Mouse (Mus musculus) neural tube, embryonic 11.5 days (tissue): ENCODE data around the gene Smim20. TPM values are rescaled to one million over a fixed set of nuclear protein-coding genes. Genes with fewer than 3 reads are reported as not detected.

Experiments
- ATAC-seq: fragments of 200-750 bp; cut with Nextera tagmentation; 2 replicates; pipeline ENCODE4 v1.8.0; 2017; ENCODE audit warnings: moderate number of reproducible peaks, mild to moderate bottlenecking, moderate TSS enrichment, moderate library complexity; ENCODE audit not compliant: insufficient read depth, low FRiP score, low TSS enrichment
- DNase-seq: peaks from one replicate; pipeline ENCODE4 v3.0.0-alpha.2; 2015; ENCODE audit warnings: low spot score
- H3K27ac ChIP-seq: fragments of 300-500 bp; sonication (generic); 2 replicates; pipeline ENCODE4 v1.5.1; 2014; ENCODE audit warnings: low read depth, mild to moderate bottlenecking, low read length
- H3K27me3 ChIP-seq: fragments of 300-500 bp; sonication (generic); 2 replicates; pipeline ENCODE4 v1.6.1; 2014; ENCODE audit warnings: mild to moderate bottlenecking, low read length, mixed read lengths; ENCODE audit not compliant: control insufficient read depth, insufficient read depth
- H3K36me3 ChIP-seq: fragments of 300-500 bp; sonication (generic); 2 replicates; pipeline ENCODE4 v1.6.1; 2014; ENCODE audit warnings: mild to moderate bottlenecking, low read length, moderate library complexity, mixed read lengths; ENCODE audit not compliant: control insufficient read depth, insufficient read depth
- H3K4me1 ChIP-seq: fragments of 300-500 bp; sonication (generic); 2 replicates; pipeline ENCODE4 v1.6.1; 2014; ENCODE audit warnings: low read length, mixed read lengths; ENCODE audit not compliant: control insufficient read depth, insufficient read depth
- H3K4me2 ChIP-seq: fragments of 300-500 bp; sonication (generic); 2 replicates; pipeline ENCODE4 v1.6.1; 2014; ENCODE audit warnings: low read depth, mild to moderate bottlenecking, moderate library complexity
- H3K4me3 ChIP-seq: fragments of 300-500 bp; sonication (generic); 2 replicates; pipeline ENCODE4 v1.5.1; 2014; ENCODE audit warnings: low read depth, low read length
- H3K9ac ChIP-seq: fragments of 300-500 bp; sonication (generic); 2 replicates; pipeline ENCODE4 v1.6.1; 2014; ENCODE audit warnings: mild to moderate bottlenecking, low read length
- H3K9me3 ChIP-seq: fragments of 300-500 bp; sonication (generic); 2 replicates; pipeline ENCODE4 v1.6.1; 2016; ENCODE audit warnings: low read length; ENCODE audit not compliant: control insufficient read depth
- whole genome bisulfite sequencing: fragments of 180-500 bp; shearing (Covaris S2); extraction: QIAGEN DNeasy Blood & Tissue Kit; methylation state at CpG from one replicate; pipeline ENCODE4 v1.1.7; 2014; 5-methylcytosine and 5-hydroxymethylcytosine counted together
- polyA plus RNA-seq: library from polyadenylated mRNA; unstranded; fragments of >200 nt; fragmentation: Nextera tagmentation; extraction: Ambion mirVana; gene quantifications from 2 replicates; pipeline ENCODE4 v1.2.1, GENCODE M21; 2014

The Smim20 gene
- polyA plus RNA-seq, 1 experiment from 2014 or later = 59.5 TPM

DNA sequence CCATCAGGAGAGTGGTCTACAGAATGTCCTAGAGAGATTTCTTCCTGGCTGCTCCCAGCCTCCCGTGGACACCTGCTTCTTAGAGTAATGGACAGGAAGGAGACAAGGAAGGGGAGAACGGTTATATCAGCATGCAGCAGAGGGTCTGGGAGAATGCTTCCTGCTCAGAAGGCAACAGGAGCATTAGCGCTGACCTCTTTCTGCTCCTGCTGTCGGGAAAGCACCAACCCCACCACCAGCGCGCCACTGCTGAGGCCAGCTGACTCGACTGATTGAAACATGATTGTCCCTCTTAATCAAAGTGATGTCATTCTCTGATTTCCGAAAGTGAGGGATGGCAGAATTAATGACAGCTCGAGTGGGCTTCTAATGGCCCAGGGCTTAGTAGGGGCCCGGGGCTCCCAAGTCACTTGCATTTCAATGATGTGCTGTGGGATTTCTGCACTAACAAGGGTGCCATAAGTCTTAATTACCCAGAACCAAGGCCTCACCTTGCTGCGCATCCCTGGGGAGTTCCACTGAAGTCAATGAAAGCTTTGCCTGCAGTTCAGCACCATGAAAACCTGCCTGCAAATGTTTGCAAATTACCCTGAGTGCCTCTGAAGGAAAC is 26.9 kb upstream of the Smim20 start:
- H3K4me3 ChIP-seq = no peak overlapping the region
- 26% methylated on average over 11 of the region's 11 CpGs for WGBS
- ATAC-seq = peak; percentile 60; the same call in 1 of the 2 replicates

DNA sequence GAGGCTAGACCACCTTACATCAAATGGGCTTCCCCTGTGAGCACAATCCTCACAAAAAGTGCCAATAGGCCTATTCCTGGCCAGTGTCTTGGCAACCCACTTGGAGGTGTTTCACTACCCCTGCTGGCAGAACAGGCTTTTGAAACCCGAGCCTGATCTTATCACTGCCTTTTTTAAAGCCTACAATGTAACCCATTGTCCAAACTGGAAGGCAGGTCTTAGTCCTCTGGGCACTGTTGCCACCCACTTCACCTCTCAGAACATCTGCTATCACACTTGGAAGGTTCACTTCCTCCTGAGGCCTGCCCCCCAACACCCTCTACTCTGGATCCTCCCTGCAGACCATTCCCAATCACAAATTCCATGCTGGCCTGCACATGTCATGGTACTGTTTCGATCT is 25.8 kb upstream of the Smim20 start:
- 46% methylated on average over 2 of the region's 2 CpGs for WGBS
- no peak for DNase-seq
- Histone ChIP-seq H3K4me1 (0 out of 2 replicates have a peak, but pooled peaks cover 2% of the 10 kb centered on the region), H3K9me3 (no peaks in the 10 kb centered on the region), H3K4me2 (no peak overlapping the region), H3K27me3 (no peaks in the 10 kb centered on the region), H3K4me3 (no peak overlapping the region), H3K36me3 (no peaks in the 10 kb centered on the region), H3K27ac (no peak overlapping the region), H3K9ac (no peak overlapping the region)
- no peak for ATAC-seq

More for the DNA sequence above, 26.9 kb upstream of the Smim20 start:
- Histone ChIP-seq H3K27ac (no peak overlapping the region), H3K9me3 (no peaks in the 10 kb centered on the region), H3K27me3 (no peaks in the 10 kb centered on the region), H3K4me1 (0 out of 2 replicates have a peak, but pooled peaks cover 2% of the 10 kb centered on the region), H3K36me3 (no peaks in the 10 kb centered on the region), H3K9ac (no peak overlapping the region), H3K4me2 (no peak overlapping the region)
- peak; percentile 38 for DNase-seq

DNA sequence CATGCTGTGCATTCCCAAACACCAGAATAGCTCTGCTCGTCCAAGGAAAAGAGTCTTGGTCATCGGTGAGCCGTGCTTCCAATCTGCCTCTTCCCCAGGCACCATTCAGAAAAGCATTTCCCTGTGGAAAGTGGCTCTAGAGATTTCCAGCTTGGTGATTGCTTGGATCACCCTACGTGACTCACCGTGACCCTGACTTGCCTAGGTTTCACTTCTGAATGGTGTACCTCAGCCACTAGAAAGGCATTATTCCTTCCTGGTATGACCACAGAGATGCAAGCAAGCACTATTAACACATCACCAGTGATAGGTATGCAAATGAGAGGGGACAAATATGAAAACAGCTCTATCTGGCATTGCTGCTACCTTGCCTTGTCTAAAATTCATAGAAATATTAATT is 24.9 kb upstream of the Smim20 start:
- no peaks in the 10 kb centered on the region for H3K27me3 ChIP-seq
- H3K9me3 ChIP-seq = no peaks in the 10 kb centered on the region
- H3K4me1 ChIP-seq = 0 out of 2 replicates have a peak, but pooled peaks cover 2% of the 10 kb centered on the region
- no peak overlapping the region for H3K4me2 ChIP-seq
- no peak overlapping the region for H3K9ac ChIP-seq
- no peak overlapping the region for H3K27ac ChIP-seq
- WGBS = 82% methylated on average over 5 of the region's 5 CpGs
- H3K36me3 ChIP-seq = no peaks in the 10 kb centered on the region
- ATAC-seq (no peak), DNase-seq (no peak)
- H3K4me3 ChIP-seq = no peak overlapping the region

DNA sequence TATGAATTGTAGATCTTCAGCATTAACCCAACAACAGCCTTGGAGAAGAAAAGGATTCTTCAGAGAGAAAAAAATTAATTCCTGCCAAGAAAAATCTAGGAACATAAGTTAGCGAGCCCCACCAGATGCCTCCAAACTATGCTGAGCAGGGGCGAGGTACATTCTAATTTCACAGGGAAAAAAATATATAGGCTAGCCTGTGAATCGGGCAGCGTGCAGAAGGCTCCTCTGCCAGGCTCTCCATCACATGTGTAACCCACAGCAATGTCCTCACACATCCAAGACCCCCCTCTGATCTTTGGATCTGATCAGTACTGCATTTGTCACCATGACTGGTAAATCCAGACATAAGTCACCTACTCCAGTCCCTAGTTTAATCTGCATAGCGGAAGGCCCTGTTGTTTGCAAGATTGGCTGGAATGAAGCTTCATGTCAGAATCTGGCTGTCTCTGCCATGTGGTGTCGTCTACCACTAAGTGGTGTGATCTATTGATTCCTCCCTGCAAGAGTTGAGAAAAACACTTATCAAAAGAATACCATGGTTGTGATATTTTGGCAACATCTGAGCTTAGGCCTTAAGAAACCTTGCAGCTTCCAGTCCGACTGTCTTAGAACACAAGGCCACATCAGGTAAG is 23.9 kb upstream of the Smim20 start:
- ATAC-seq = no peak
- Histone ChIP-seq H3K9me3 (no peaks in the 10 kb centered on the region), H3K27me3 (no peaks in the 10 kb centered on the region), H3K36me3 (no peaks in the 10 kb centered on the region), H3K4me1 (0 out of 2 replicates have a peak, but pooled peaks cover 2% of the 10 kb centered on the region), H3K4me3 (no peak overlapping the region), H3K27ac (no peak overlapping the region), H3K9ac (no peak overlapping the region), H3K4me2 (no peak overlapping the region)
- no peak for DNase-seq
- 90% methylated on average over 7 of the region's 7 CpGs for WGBS

DNA sequence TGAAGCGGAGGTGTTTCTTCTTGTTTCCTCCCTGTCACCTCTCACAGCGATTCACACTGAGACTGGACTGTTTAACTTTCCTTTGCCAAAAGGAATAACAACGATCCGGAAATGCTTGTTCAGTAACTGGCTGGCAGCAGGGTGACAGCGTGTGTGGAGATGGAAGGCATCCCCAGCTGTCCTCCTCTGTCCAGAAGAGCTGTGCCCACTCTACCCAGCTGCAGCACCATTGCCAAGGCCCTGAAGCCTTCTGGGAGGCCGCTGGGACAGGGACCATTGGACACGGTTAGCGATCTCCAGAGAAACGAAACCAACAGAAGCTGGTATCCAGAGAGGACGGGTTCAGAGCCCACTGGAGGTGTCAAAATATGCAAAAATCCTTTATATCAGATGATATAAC is 22.9 kb upstream of the Smim20 start:
- no peaks in the 10 kb centered on the region for H3K27me3 ChIP-seq
- H3K27ac ChIP-seq = no peak overlapping the region
- H3K9me3 ChIP-seq = no peaks in the 10 kb centered on the region
- no peak for ATAC-seq
- H3K9ac ChIP-seq = no peak overlapping the region
- WGBS = 68% methylated on average over 10 of the region's 10 CpGs
- no peak overlapping the region for H3K4me3 ChIP-seq
- no peak for DNase-seq
- no peak overlapping the region for H3K4me2 ChIP-seq
- H3K4me1 ChIP-seq = 0 out of 2 replicates have a peak, but pooled peaks cover 4% of the 10 kb centered on the region
- H3K36me3 ChIP-seq = no peaks in the 10 kb centered on the region

DNA sequence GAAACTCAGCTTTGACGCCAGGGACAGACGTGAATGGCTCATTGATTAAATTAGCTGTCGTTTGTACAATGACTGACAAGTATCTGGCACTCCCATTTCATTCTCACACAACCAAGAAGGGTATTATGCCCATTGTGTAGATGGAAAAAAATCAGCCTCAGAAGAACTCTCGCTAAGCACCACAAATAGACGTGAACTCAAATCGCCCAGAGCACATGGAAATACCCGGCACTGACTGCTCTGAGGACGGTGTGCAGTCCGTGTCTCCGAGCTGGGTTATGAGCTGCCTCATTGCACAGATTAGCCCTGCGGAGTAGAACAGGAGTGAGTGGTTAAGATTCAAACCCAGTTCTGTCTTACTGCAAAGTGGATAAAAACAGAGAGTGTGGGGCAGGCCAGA is 18.4 kb upstream of the Smim20 start:
- Histone ChIP-seq H3K9ac (no peak overlapping the region), H3K27ac (no peak overlapping the region), H3K4me2 (no peak overlapping the region), H3K27me3 (no peaks in the 10 kb centered on the region), H3K4me3 (no peak overlapping the region), H3K9me3 (no peaks in the 10 kb centered on the region), H3K4me1 (0 out of 2 replicates have a peak, but pooled peaks cover 2% of the 10 kb centered on the region), H3K36me3 (no peaks in the 10 kb centered on the region)
- ATAC-seq (no peak; the same call in 1 of the 2 replicates), DNase-seq (no peak)
- 48% methylated on average over 11 of the region's 11 CpGs for WGBS

DNA sequence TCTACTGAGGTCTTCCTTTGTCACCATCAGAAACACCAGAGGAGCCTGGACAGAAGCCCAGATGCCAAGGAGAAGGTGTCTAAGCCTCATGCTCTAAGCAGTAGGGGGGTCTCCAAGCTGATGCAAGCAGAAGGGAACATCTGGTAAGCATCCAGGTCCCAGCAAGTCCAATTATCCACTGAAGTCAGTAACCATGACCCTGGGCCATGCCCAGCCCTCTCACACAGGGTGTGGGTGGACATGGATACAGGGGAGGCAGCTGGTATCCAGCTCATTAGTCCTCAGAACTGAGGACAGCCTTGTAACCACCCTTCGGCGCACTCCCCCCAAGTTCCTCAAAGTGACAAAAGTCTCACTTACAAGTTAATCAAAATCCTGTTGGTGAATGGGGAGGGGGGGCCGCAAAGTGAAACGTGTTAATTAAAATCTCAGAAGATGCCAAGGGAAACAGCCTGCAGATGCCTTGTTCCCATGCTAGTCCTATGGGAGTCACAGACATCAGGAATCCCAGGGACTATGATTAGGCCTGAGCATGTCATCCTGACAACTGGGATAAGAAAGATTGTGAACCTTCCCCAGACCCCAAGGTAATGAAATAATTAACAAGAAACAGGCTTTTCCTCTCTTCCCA is 17.3 kb upstream of the Smim20 start:
- no peak overlapping the region for H3K9ac ChIP-seq
- H3K4me1 ChIP-seq = 0 out of 2 replicates have a peak, but pooled peaks cover 2% of the 10 kb centered on the region
- no peak overlapping the region for H3K27ac ChIP-seq
- 70% methylated on average over 4 of the region's 4 CpGs for WGBS
- ATAC-seq = no peak
- DNase-seq = no peak
- H3K27me3 ChIP-seq = no peaks in the 10 kb centered on the region
- H3K4me2 ChIP-seq = no peak overlapping the region
- H3K9me3 ChIP-seq = no peaks in the 10 kb centered on the region
- no peaks in the 10 kb centered on the region for H3K36me3 ChIP-seq
- no peak overlapping the region for H3K4me3 ChIP-seq

DNA sequence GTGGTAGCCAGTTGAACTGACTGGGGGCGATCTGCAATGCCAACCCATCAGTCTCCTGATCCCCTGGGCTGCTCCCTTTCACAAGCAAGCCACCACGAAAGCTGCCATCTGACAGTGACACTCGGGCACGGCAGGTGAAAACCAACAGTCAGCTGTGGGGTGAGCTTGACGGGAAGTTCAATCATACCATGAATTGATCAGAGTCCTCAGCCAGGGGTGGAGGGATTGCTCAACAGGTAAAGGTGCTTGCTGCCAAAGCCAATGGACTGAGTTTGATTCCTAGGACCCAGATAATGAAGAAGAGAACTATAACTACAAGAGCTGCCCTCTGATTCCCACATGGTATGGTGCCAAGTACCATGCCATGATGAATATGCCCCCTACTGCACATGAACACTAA is 12.7 kb upstream of the Smim20 start:
- 86% methylated on average over 5 of the region's 5 CpGs for WGBS
- Histone ChIP-seq H3K9me3 (no peaks in the 10 kb centered on the region), H3K27ac (no peak overlapping the region), H3K4me1 (no peaks in the 10 kb centered on the region), H3K36me3 (no peaks in the 10 kb centered on the region), H3K27me3 (peaks cover 2% of the 10 kb centered on the region; the same call in 1 of the 2 replicates), H3K9ac (no peak overlapping the region), H3K4me2 (no peak overlapping the region), H3K4me3 (no peak overlapping the region)
- ATAC-seq = no peak
- no peak for DNase-seq
